In genomic region chr11:101809060-101809828, GRCm38 (mm10) we compare ENCODE assay signal across 19 mouse cellular contexts. TPM values are rescaled to one million over a fixed set of nuclear protein-coding genes. Genes with fewer than 3 reads are reported as not detected.
A peak's percentile ranks its signal among the peaks of the same experiment; 100 is the strongest.
DNase-seq lines count a peak whose midpoint lies in the region; ATAC-seq lines count a peak whose summit lies in the region.
"Had no signal": no experiment of that assay in that cellular context is flagged by ENCODE, and none has a peak within 500 bp of the region (broad histone marks: within the 10 kb centered on the region; RNA-seq: fewer than 3 reads in every experiment).

No protein-coding gene starts in this region.

- intact Hi-C loops in gastrocnemius, postnatal 14 days (cut with DNase I; ENCODE audit: low total_unique reads): no loop called here

- peaks cover 11% of the 10 kb centered on the region for H3K4me1 ChIP-seq in kidney, embryonic 14.5 days (ENCODE audit: control insufficient read depth, insufficient read depth, low read length)
- H3K4me1 ChIP-seq in intestine, embryonic 14.5 days (replicated peaks; ENCODE audit: control insufficient read depth, insufficient read depth, low read length): peaks cover 1% of the 10 kb centered on the region
- no peaks in the 10 kb centered on the region for H3K4me1 ChIP-seq in stomach, embryonic 16.5 days (ENCODE audit: control insufficient read depth, insufficient read depth, low read length)
- H3K4me1 ChIP-seq in midbrain, embryonic 15.5 days: peaks cover 2% of the 10 kb centered on the region; the same call in 1 of the 2 replicates

- 0 out of 2 replicates have a peak overlapping the region, but pooled peaks have one; percentile 47 for H3K27ac ChIP-seq in kidney, embryonic 14.5 days (ENCODE audit: low read depth, low read length)
- no peak overlapping the region for H3K27ac ChIP-seq in intestine, embryonic 14.5 days (ENCODE audit: low read depth)
- no peak overlapping the region for H3K27ac ChIP-seq in stomach, embryonic 16.5 days (ENCODE audit: low read length)
- no peak overlapping the region for H3K27ac ChIP-seq in midbrain, embryonic 15.5 days
- H3K27ac ChIP-seq: embryonic facial prominence, embryonic 12.5 days; forebrain, embryonic 15.5 days; heart, embryonic 10.5 days; hindbrain, embryonic 12.5 days had no signal

- 8% methylated on average over 15 of the region's 15 CpGs for WGBS in kidney, embryonic 14.5 days
- 31% methylated on average over 15 of the region's 15 CpGs for WGBS in intestine, embryonic 14.5 days
- WGBS in stomach, embryonic 16.5 days: 29% methylated on average over 15 of the region's 15 CpGs
- 45% methylated on average over 15 of the region's 15 CpGs for WGBS in midbrain, embryonic 15.5 days

- no peak overlapping the region for H3K4me3 ChIP-seq in kidney, embryonic 14.5 days (ENCODE audit: low read length)
- H3K4me3 ChIP-seq in intestine, embryonic 14.5 days (ENCODE audit: low read depth, low read length): no peak overlapping the region
- H3K4me3 ChIP-seq in stomach, embryonic 16.5 days (replicated peaks; ENCODE audit: low read length): no peak overlapping the region
- no peak overlapping the region for H3K4me3 ChIP-seq in midbrain, embryonic 15.5 days
- H3K4me3 ChIP-seq: embryonic facial prominence, embryonic 12.5 days; forebrain, embryonic 15.5 days; heart, embryonic 10.5 days; hindbrain, embryonic 12.5 days had no signal

- no peaks in the 10 kb centered on the region for H3K27me3 ChIP-seq in kidney, embryonic 14.5 days (ENCODE audit: control insufficient read depth, insufficient read depth, low read length)
- H3K27me3 ChIP-seq in intestine, embryonic 14.5 days (replicated peaks; ENCODE audit: control insufficient read depth, insufficient read depth, low read length): no peaks in the 10 kb centered on the region
- 0 out of 2 replicates have a peak, but pooled peaks cover 3% of the 10 kb centered on the region for H3K27me3 ChIP-seq in stomach, embryonic 16.5 days (ENCODE audit: control insufficient read depth, insufficient read depth, low read length)
- peaks cover 7% of the 10 kb centered on the region for H3K27me3 ChIP-seq in midbrain, embryonic 15.5 days (replicated peaks)
- H3K27me3 ChIP-seq: forebrain, embryonic 15.5 days had no signal

- H3K4me2 ChIP-seq in kidney, embryonic 14.5 days (replicated peaks; ENCODE audit: low read depth, low read length): no peak overlapping the region
- H3K4me2 ChIP-seq in intestine, embryonic 14.5 days (ENCODE audit: low read length): no peak overlapping the region
- H3K4me2 ChIP-seq in stomach, embryonic 16.5 days (ENCODE audit: low read depth, low read length): peak overlapping the region; percentile 4; the same call in 1 of the 2 replicates
- H3K4me2 ChIP-seq in midbrain, embryonic 15.5 days: no peak overlapping the region
- H3K4me2 ChIP-seq: embryonic facial prominence, embryonic 12.5 days; forebrain, embryonic 15.5 days; hindbrain, embryonic 12.5 days had no signal

- ATAC-seq in kidney, embryonic 14.5 days (ENCODE audit: low FRiP score, low TSS enrichment): no peak; the same call in 1 of the 2 replicates
- ATAC-seq in intestine, embryonic 14.5 days (replicated peaks; ENCODE audit: low FRiP score, low TSS enrichment, low read depth): peak; percentile 86
- ATAC-seq in stomach, embryonic 16.5 days (ENCODE audit: insufficient read depth, low FRiP score): peak; percentile 45; the same call in 1 of the 2 replicates
- no peak for ATAC-seq in midbrain, embryonic 15.5 days (replicated peaks)
- ATAC-seq: forebrain, embryonic 15.5 days had no signal

- no peaks in the 10 kb centered on the region for H3K9me3 ChIP-seq in kidney, embryonic 14.5 days (ENCODE audit: control insufficient read depth, low read length)
- H3K9me3 ChIP-seq in intestine, embryonic 14.5 days (ENCODE audit: control insufficient read depth, low read length): no peaks in the 10 kb centered on the region
- no peaks in the 10 kb centered on the region for H3K9me3 ChIP-seq in stomach, embryonic 16.5 days (replicated peaks; ENCODE audit: control insufficient read depth, low read length)
- H3K9me3 ChIP-seq in midbrain, embryonic 15.5 days: no peaks in the 10 kb centered on the region
- H3K9me3 ChIP-seq: embryonic facial prominence, embryonic 12.5 days; forebrain, embryonic 15.5 days; heart, embryonic 10.5 days; hindbrain, embryonic 12.5 days had no signal

- H3K9ac ChIP-seq in kidney, embryonic 14.5 days (ENCODE audit: low read depth, low read length): no peak overlapping the region
- H3K9ac ChIP-seq in intestine, embryonic 14.5 days (ENCODE audit: low read length): no peak overlapping the region
- no peak overlapping the region for H3K9ac ChIP-seq in stomach, embryonic 16.5 days (ENCODE audit: low read length)
- H3K9ac ChIP-seq in midbrain, embryonic 15.5 days: no peak overlapping the region
- H3K9ac ChIP-seq: embryonic facial prominence, embryonic 12.5 days; forebrain, embryonic 15.5 days; hindbrain, embryonic 12.5 days had no signal

- no peak for DNase-seq in kidney, adult 18-20 months
- DNase-seq in intestine, embryonic 14.5 days (ENCODE audit: low spot score): no peak
- peak; percentile 22 for DNase-seq in retina, embryonic 14.5 days (ENCODE audit: low spot score)
- DNase-seq in adrenal gland, postnatal 25 days: no peak
- no peak for DNase-seq in gastrocnemius, postnatal 14 days
- DNase-seq: adrenal gland, postnatal 10 days; cerebellum, adult 2 months; cerebellum, postnatal 10 days; embryo, embryonic 11 days; heart, adult 18-20 months; heart, postnatal 10 days; heart, postnatal 4 days had no signal

- H3K36me3 ChIP-seq in kidney, embryonic 14.5 days (ENCODE audit: control insufficient read depth, insufficient read depth, low read length): no peaks in the 10 kb centered on the region
- no peaks in the 10 kb centered on the region for H3K36me3 ChIP-seq in intestine, embryonic 14.5 days (ENCODE audit: control insufficient read depth, insufficient read depth, low read length)
- no peaks in the 10 kb centered on the region for H3K36me3 ChIP-seq in stomach, embryonic 16.5 days (ENCODE audit: control insufficient read depth, insufficient read depth, low read length)
- no peaks in the 10 kb centered on the region for H3K36me3 ChIP-seq in midbrain, embryonic 15.5 days (replicated peaks)
- H3K36me3 ChIP-seq: embryonic facial prominence, embryonic 12.5 days; forebrain, embryonic 15.5 days; heart, embryonic 10.5 days; hindbrain, embryonic 12.5 days had no signal

RNA-seq across cellular contexts. Expression of gene Etv4, which starts 24.1 kb away (rescaled TPM):
- polyA plus RNA-seq in kidney, embryonic 14.5 days (2014; fragmentation: Nextera tagmentation; extraction: Ambion mirVana): 47.9 and 52.9 TPM in 2 replicates
- 5.5 and 6.2 TPM in 2 replicates for polyA plus RNA-seq in intestine, embryonic 14.5 days (2014; fragmentation: Nextera tagmentation; extraction: Ambion mirVana)
- 4.9 and 6.6 TPM in 2 replicates for polyA plus RNA-seq in stomach, embryonic 16.5 days (2015; fragmentation: Nextera tagmentation; extraction: Ambion mirVana)
- 1.4 and 1.9 TPM in 2 replicates for total RNA-seq in adrenal gland, postnatal 25 days (2021)
- 1 to 10 TPM; 4.1 to 4.9 TPM for total RNA-seq in gastrocnemius, postnatal 14 days (2021)
- 5.9 and 7.5 TPM in 2 replicates for polyA plus RNA-seq in midbrain, embryonic 15.5 days (2015; fragmentation: Nextera tagmentation; extraction: Ambion mirVana)

Comparison
In these comparisons a context has a peak if more than half of its experiments do, and no peak if none do; other contexts are left out.
1. ATAC-seq: peak in intestine, embryonic 14.5 days (single experiment) and stomach, embryonic 16.5 days (single experiment); none in kidney, embryonic 14.5 days (single experiment) and midbrain, embryonic 15.5 days (single experiment).